Mouse (Mus musculus): ENCODE results near the gene Osbpl7. TPM values are rescaled to one million over a fixed set of nuclear protein-coding genes. Genes with fewer than 3 reads are reported as not detected.

Osbpl7 gene
- total RNA-seq, 2 experiments from 2014 or later = 16.3 to 17.7 TPM

DNA sequence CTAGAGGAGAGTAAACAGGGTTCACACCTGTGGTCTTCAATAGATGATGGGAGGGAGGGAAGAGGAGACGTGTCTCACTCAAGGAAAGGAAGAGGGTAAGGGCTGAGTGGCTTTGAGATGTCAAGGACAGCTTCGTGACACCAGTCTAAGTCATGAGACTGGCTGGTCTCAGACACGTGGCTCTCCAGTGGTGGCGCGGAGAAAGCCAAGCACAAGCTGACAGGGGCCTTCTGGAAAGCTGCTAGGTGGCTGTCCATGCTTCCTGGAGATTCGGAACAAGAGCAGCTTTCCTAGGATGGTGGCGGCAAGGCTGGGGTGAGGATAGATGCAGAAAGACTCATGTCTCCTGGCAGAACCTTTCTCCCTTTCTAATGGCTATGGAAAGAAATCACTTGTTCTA is 11.5 kb upstream of the Osbpl7 start:
- DNase-seq (ENCODE audit: low spot score in 2 of 2) = no peak

DNA sequence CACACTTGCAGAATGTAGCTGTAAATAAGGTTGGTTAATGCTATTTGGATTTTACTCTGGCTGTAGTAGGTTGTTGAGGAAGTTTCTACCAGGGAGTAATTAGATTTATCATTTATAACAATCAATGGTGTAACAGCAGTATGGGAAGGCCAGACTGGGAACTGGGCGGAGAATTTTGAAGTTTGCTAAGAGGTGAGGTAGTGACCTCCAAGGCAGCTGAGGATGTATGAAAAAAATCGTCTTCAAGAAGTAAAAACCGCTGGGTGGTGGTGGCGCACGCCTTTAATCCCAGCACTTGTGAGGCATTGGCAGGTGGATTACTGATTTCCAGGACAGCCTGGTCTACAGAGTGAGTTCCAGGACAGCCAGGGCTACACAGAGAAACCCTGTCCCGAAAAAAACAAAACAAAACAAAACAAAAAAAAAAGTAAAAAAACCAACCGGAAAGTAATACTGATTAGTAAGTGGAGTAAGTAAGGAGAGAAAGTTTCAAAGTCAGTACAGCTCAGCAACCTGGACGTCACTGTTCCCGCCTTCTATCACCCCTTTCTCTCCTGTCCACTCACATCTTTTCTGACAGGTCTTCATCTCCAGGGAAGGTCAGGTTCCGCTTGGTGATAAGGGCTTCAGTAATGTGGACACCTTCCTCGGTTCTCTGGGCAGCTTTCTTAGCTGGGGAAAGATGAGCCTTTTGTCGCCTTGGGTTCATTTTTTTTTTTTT is 10.0 kb upstream of the Osbpl7 start:
- no peak for DNase-seq (ENCODE audit: low spot score in 2 of 2)

DNA sequence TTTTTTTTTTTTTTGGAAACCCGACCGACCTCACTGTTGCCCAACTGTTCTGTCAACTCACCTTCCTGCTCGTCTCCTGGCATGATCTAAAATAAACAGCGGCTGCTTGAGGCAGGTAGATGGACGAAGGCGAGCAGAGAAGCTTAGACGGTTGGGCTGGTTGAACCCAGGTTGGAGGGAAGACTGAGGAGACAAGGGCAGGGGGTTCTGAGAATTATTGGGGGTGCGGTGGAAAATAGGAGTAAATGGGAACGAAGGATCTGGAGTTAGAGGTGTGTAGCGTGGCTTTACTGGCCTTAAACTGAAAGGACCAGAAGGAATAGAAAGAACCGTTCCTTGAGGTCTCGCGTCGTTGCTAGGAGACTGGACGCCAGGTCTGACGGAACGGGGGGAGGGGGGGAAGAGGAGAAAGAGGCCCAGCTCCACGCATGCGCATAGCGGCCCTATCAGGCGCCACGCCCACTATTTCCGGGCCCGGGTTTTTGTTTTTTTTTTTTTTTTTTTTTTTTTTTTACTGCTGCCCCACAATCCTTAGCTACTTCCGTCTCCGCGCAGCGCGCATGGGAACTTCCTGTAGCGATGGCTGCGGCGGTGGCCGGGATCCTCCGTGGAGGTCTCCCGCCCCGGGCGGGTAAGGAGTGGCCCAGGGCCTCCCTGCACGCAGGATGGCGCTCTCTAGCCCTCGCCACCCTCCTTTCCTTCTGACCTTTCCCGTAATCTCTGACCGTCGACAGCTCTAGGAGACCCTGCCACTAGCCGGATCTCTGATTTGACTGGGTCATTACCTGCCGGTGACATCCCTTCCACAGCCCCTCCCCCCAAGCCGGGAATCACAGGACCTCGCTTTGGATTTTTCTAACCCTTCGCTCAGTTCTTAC is 9.2 kb upstream of the Osbpl7 start, which contains the start of the genes Lrrc46 and Mrpl10:
Gene Lrrc46, minus strand, starts transcription at position 386 of the 878 bp plus-strand sequence.
Gene Mrpl10, plus strand, starts transcription at position 539 of the 878 bp plus-strand sequence.
- DNase-seq (ENCODE audit: low spot score in 2 of 2) = peak; percentile 76 to 86

DNA sequence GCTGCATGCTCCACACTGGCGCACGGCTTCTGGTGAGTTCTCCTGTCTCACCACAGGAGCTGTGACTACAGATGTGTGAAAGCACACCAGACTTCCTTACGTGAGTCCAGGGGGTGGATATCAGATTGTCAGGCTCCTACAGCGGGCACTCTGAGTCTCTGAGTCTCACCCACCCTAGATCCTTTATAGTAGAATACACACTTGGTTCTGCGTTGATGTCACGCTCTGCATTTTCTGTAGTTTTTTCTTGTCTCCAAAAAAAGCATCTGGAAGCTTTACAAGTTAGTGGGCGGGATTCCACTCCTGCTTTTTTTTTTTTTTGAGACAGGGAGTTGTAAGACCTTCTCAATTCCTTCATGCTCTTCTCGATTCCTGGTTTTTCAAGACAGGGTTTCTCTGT is 5.5 kb upstream of the Osbpl7 start:
- DNase-seq (ENCODE audit: low spot score in 2 of 2) = no peak

DNA sequence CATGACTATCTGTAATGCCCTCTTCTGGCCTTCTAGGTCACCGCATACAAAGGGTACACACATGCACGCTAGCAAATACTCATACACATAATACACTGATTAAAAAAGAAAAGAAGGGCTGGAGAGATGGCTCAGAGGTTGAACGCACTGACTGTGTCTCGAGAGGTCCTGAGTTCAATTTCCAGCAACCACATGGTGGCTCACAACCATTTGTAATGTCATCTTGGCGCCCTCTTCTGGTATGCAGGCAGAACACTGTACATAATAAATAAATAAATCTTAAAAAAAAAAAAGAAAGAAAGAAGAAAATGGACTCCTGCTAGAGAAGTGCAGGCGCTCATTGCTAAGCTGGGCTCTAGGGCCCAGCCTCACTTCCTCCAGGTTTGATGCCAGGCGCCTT is 4.6 kb upstream of the Osbpl7 start:
- DNase-seq (ENCODE audit: low spot score in 2 of 2) = no peak

DNA sequence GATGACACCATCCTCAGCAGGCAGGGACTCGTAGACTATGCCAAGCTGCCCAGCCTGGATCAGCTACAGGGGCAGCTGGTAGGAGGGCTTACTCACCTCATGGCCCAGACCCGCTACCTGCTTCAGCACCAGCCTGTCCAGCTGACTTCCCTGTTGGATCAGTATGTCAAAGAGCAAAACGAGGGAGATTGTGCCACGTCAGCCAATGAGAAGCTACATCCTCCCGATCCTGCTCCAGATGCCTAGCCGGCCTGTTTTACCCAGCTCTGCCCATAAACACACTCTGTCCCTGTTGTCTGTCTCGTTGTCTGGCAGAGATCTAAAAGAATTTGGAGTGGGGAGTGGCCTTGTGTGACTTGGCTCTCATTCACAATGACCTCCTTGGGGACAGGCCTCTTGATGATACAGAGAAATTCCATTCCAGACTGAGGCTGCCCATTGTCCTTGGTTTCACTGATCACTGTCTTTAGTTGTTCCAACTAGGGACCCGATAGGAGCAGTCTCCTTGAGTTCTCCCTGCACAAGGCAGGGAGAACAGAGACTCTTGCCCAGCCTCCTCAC is 2.3 kb upstream of the Osbpl7 start:
- DNase-seq (ENCODE audit: low spot score in 2 of 2) = no peak

DNA sequence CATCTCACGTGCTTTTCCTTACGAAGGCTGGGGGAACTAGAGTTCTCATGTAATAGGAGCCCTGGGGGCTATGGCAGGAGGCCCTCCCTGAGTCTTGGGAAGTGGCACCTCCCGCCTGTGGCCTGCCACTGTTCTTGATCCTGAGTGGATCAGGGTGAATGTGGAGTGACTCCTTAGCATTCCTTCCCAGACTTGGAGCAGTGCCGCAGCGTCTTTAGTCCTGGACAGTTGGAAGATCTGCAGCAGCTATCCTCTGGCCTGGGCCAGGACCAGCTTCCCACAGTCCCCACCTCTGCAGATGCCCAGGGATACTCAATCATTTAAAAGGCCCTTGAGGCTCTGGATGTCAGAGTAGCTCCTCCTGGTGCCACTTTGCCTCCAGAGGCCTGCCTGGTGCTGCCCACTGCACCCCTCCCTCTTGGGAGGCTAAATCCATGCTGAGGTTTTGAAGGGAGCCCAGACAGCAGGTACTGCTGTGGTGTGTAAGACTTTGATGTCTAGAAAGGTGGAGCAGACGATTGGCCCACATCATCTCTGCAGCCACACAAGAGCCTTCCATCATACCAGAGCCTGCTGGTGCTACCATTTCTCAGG is 839 bp upstream of the Osbpl7 start:
- no peak for DNase-seq (ENCODE audit: low spot score in 2 of 2)

DNA sequence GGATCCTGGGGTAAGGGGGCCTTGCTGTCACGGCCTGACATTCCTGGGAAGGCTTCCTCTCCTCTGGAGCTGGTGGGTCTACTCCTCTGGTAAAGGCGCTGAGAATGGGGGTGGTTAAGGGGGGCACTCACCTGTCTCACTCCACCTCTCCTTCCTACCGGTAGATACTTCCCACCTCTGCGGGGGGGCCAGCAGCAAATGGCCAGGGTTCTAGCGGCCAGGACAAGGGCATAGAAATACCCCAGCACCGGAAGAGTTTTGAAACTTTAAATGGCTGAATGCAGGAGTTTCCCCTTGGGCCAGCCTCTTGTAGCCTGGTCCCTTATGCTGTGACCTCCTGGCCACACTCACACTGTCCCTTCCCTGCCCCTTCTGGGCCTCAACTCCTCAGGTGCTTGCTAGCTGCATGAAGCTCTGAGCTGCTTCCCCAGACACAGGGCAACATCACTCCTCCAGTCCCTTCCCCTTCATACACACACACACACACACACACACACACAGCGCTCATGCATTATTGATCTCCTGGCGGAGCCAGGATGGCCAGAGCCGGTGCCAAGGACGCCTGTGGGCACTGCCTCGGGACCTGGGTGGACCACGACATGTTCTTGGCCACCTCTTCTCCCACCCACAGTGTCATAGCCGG is 637 bp downstream of the Osbpl7 start:
- DNase-seq (ENCODE audit: low spot score in 2 of 2) = no peak

DNA sequence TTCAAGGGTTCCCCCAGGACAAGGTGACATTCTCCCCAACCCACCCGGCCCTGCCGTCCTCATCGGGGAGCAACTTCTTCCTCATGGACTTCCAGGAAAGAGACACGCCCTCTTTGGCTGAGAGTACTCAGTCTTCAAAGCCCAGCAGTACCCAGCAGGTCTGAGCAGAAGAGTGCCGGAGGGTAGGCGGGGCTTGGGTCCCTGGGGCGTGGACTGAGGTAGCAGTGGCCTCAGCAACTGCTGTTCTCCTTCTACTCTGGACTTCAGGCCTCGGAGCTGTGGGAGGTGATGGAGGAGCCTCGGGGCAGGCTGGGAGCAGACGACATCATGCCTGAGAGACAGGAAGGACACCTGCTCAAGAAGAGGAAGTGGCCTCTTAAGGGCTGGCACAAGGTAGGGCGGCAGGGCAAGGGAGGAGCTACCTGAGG is 1.8 kb downstream of the Osbpl7 start:
- no peak for DNase-seq (ENCODE audit: low spot score in 2 of 2)

DNA sequence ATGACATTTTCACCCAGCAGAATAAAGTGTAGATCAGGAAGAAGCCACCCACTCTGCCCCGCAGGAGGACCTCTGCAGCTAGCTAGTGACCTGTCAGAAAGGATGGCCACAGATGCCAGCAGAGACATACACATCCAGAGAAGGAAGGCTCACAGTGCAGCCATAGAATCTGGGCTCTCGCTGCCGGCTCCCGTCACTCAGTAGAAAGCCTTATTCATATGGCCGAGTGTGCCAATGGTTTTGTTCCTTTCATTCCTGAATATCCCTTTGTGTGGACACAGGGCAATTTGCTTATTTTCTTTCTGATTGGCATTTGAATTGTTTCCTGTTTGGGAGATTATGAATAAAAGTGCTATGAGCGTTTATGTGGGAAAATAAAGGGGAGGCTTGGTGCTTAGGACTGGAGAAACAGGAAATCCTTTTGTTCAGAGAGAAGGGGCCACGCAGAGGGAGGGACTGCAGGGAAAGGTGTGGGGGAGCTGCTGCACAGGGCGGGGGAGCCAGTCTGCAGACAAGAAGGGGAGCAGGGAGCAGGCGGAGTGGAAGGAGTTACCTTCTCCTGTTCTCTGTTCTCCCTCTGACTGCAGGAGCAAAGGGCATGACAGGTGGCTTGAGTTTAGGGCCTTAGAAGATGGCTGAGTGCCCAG is 13.0 kb downstream of the Osbpl7 start:
- peak in 1 of 2 experiments; percentile 52 for DNase-seq (ENCODE audit: low spot score in 2 of 2)

DNA sequence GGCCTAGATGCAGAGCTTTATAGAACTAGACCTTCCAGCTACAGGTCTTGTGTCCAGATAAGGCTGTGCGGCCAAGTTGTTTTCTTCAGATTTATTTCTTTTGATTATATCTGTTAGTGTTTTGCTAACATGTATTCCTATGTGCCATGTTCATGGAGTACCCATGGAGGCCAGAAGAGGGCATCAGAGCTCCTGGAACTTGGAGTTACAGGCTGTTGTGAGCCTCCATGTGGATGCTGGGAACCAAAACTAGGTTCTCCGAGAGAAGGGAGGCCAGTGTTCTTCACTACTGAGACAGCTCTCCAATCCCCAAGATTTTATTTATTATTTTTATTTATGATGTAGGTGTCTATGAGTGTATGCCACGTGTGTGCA is 13.5 kb downstream of the Osbpl7 start:
- no peak for DNase-seq (ENCODE audit: low spot score in 2 of 2)

DNA sequence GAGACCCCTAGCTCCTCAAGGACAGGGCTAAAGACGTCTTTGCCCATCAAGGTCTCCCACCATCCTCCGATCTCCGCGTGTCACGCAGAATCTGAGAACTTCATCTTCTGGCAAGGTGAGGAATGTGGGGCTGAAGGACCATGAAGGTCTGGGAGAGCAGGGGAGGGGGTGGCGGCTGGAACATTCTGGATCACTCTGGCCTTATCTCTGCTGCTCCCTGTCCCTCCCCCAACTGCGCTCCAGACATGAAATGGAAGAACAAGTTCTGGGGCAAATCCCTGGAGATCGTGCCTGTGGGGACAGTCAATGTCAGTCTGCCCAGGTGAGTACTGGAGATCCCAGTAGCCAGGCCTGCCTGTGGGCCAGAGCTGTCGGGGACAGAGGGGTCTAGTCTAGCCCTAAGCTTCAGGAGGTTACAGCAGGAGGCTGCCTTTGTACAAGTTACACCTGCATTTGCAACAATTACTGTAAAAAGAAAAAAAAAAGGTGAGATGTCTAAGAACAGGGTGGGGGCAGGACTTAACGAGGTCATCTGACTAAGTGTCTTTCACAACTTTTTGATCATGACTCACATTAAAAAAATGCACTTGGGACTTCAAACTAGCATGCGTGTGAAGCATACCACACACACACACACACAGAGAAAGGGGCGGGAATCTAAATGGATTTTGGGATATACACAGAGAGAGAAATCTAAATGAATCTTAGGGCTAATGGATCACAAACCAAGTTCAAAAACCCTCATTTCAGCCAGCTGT is 15.3 kb downstream of the Osbpl7 start:
- no peak for DNase-seq (ENCODE audit: low spot score in 2 of 2)

DNA sequence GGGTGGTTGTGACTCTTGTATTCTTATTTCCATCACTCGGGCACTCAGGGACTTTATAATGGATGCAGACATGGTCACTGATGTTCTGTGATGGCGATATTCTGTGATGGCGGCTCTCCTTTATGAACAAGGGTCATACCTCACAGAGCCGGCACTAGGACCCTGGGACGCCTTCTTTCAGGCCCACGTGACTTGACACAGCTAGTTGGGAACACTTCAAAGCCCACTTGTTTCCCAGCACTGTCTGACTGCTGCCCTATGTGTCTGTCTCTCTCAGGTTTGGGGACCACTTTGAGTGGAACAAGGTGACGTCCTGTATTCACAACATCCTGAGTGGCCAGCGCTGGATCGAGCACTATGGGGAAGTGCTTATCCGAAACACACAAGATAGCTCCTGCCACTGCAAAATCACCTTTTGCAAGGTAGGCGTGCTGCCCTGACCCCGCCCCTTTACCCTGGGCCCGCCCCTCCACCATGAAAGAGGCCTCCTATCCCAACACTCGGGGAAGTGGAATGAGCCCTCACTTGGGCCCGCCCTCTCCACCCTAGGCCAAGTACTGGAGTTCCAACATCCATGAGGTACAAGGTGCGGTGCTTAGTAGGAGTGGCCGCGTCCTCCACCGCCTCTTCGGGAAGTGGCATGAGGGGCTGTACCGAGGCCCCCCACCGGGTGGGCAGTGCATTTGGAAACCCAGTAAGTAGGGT is 16.4 kb downstream of the Osbpl7 start:
- no peak for DNase-seq (ENCODE audit: low spot score in 2 of 2)

DNA sequence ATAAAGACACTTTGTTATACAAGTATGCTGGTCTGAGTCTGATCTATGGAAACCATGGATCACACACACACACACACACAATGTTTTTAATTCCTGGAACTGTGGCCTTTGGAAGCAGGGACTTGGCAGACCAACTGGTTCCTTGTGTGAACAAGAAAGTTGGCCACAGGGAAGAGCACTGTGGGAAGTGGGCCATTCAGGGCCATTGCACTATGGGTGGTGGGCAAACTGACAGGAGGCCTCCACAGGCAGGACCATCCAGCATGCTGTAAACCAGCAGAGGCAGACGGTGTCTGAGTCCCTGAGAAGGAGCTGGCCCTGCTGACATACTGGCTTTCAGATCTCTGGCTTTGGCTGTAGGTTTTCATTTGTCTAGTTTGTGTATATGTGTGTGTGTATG is 18.9 kb downstream of the Osbpl7 start:
- no peak for DNase-seq (ENCODE audit: low spot score in 2 of 2)

DNA sequence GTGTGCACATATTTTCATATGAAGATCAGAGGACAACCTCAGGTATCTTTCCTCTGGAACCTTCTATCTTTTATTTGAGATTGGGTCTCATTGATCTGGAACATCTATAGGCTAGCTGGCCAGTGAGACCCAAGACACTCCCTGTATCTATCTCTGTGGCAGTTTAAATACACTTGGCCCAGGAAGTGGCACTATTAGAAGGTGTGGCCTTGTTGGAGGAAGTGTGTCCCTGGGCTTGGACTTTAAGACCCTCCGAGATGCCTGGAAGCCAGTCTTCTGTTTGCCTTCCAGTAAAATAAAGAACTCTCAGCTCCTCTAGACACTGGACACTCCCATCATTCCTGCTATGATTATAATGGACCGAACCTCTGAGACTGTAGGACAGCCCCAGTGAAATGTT is 19.3 kb downstream of the Osbpl7 start:
- no peak for DNase-seq (ENCODE audit: low spot score in 2 of 2)

DNA sequence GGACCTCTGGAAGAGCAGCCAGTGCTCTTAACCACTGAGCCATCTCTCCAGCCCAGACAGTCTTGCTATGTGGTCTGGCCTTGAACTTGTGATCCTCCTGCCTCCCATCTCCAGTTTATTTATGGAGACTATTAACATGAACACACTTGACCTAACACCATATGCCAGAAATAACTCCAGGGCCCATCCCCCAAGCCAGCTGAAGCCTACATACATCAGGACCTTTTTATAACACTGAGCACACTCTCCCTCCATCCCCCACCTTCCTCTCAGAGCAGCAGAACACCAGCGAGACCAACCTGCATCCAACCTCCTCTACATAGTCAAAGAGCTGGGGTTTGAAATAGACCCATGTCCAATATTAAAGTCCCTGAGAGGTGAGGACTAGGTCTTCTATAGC is 20.7 kb downstream of the Osbpl7 start:
- DNase-seq (ENCODE audit: low spot score in 2 of 2) = no peak

DNA sequence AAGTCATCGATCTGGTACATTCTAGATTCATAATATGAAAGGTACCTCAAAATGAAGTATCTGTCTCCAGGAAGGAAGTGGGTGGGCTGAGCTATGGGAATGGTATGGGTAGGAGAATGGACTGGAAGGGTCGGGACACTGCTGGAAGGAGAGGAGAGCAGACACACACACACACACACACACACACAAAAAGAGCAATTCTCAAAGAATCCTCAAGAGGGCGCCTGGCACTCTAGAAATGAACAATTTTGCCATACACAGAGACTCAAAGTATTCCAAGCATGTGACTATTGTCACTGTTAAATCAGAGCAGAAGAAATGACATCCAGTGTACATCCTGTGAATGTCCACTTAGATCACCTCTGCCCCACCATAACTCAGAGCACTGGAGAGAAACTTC is 22.1 kb downstream of the Osbpl7 start:
- peak; percentile 40 to 82 for DNase-seq (ENCODE audit: low spot score in 2 of 2)

DNA sequence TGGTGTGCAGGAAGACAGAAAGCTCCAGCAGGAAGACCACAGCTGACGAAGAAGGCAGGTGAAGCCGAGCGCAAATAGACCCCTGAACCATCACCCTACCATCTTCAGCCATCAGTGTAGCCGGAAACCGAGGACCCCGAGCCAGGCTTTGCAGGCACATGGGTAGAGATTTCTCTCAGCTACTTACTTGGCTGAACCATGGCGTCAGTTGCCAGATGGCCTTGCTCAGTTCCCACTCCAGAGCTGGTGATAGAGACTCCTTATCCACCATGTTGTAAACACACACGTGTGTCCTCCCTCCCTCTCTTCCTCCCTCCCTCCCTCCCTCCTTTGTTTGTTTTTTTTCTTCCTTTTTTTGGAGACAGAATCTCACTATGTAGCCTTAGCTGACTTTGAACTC is 23.8 kb downstream of the Osbpl7 start:
- DNase-seq (ENCODE audit: low spot score in 2 of 2) = no peak

DNA sequence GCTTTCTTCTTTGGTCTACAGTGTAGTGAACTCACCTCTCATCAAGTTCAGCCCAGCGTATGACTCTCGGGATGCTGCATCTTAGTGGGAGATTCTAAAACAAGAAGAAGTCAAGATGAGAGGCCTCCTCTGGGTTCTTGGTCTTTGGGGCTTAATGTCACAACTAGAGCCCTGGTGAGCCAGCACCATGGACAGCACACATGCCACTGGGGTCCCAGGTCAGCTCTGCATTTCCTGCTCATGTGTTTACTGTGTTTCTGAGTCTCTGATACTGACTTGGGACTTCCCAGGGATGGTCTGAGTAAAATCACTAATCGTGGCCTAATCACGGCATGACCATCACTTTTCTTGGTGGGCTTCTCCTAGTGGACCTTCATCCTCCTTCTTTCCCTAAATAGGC is 28.3 kb downstream of the Osbpl7 start:
- no peak for DNase-seq (ENCODE audit: low spot score in 2 of 2)
